Mouse (Mus musculus) embryo, embryonic 11 days (tissue): ENCODE measurements at regions not wholly inside any gene's neighbourhood (a gene's known extent, or its start where the extent isn't known, plus 50 kb on each side); places are given as distances from the start of the nearest gene placed in this dataset.
A peak's percentile ranks its signal among the peaks of the same experiment; 100 is the strongest.

Experiments used
- DNase-seq: peaks from one replicate; pipeline ENCODE4 v3.0.0-alpha.2; 2015

DNA sequence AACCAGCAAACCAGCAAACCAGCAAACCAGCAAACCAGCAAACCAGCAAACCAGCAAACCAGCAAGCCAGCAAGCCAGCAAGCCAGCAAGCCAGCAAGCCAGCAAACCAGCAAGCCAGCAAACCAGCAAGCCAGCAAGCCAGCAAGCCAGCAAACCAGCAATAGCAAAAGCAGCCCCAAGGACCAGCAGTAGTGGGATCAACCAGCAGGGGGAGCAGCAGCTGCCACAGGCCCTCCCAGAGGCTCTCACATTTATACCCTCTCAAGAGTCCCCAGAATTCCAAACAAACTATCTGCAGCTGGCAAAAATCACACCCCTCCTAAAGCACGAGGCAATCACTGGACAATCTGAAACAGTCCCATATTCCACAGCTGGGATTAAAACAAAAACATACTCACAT is 341.6 kb upstream of the Hs6st1 start:
- peak; percentile 74 for DNase-seq

DNA sequence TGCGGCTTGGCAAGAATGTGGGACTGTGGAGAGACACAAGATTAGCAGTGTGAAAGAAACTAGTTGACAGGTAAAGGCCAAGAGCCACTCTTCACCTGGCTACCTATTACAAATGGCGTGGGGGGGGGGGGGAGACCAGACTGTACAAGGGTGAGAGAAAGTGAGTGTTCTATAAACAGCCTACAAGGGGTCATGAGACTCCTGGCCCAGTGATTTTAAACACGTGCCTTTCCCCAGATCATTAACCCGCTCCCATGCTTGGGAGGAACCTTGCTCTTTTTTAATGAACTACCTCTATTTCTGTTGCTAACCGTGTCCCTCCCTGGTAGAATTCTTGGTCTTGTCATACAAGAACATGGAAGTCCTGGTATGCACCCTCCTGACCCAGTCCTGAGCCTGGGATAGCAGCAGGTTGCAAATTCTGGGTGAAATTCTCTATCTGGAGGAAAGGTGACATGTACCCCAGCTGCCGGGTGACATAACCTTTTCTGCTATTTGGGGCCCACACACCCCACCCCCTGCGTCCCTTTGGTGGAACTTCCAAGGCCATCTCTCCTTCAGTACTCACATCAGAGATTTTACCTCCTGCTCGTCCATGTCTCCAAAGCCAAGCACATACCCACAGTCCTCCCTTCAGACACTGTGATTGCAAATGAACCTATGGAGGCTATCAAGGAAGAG is 340.8 kb upstream of the Hs6st1 start:
- no peak for DNase-seq

DNA sequence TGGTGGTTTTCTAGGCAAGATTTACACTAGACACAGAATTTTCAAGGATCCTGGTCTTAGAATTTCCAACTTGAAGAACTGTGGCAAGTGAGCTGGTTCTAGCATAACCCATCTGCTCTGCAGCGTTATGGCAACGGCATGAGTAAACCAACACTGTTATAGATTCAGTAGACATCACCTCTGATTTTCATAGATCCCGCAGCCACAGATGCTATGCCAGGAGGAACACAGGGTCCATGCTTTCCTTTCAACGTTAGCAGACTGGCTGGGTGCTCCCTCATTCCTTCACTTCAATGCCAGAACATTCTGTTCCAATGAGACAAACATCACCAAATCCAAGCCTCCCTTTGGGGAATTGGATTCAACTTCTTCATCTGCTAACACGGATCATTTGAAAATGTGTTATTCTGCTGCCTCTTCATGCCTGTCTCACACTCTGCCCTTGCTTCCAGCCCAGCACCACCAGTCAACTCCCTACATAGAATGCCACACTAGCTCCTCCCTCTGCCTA is 338.4 kb upstream of the Hs6st1 start:
- no peak for DNase-seq

DNA sequence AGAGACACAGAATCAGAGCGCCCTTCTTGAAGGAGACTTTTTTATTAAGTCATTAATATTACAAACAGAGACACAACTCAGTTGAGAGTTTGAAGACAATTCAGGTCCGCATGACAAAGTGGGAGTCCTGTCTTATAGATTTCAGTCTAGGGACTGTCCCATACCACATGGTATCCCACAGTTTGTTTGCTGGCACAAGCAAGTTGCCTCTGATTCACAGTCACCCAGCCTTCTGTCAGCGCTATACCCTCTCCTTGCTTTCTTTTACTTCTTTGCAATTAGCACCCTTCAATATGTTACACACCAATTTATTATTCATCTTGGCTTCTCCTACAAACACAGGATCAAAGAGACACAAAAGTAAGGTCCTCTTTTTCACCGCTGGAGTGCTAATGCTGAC is 337.9 kb upstream of the Hs6st1 start:
- DNase-seq, result no peak

DNA sequence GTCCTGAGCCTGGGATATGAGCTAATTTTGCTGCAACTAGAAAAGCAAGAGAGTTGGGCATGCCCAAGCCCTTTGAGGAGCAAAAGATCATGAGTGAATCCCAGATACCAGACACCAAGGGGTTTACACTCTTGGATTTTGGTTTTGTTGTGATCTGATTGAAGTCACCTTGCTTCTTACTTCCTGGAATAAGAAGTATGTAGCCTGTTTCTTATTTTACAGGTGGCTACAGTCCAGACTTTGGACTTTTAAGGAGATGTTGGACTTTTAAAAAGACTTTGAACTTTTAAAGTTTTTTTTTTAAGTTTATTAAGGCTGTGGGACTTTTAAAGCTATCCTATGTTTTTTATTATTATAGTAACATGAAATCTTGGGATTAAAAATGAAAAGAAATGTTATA is 332.0 kb upstream of the Hs6st1 start:
- DNase-seq, result no peak

DNA sequence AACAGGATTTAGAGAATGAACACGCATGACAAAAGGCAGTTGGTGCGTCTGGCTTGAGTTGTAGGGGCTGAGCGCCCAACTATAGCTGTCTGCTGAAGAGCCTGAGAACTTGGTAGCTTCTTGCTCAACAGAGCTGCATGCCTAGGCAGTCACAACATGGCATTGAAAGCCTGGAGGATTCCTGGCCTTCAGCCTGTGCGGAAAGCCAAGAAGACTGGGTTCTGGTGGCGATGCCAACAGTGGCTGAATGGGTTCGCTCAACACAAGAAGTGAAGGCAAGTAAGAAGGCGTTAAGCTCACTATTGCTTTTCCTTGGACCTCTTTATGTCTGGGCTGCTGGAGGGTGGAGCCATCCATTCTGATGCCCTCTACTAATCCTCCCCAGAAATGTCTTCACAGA is 318.6 kb upstream of the Hs6st1 start:
- DNase-seq, result no peak

DNA sequence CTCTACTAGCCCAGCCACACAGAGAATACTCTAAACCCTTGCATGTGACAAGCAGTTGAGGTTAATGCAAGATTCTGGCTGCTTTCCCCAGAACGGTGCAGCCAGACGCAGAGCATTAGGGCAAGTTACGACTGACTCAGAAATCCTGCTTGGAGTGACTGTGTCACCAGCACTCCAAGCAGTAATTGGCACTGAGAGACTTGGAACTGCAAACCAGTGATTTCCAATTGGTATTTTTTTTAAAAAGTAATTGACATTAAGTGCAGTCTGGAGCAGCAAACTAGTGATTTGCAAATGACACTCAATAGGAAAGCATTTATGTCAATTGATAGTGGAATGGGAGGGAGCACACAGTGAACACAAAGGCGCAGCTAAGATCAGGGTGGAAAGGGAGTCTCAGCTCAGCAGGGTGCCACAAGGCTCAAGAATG is 318.1 kb upstream of the Hs6st1 start:
- DNase-seq, result no peak

DNA sequence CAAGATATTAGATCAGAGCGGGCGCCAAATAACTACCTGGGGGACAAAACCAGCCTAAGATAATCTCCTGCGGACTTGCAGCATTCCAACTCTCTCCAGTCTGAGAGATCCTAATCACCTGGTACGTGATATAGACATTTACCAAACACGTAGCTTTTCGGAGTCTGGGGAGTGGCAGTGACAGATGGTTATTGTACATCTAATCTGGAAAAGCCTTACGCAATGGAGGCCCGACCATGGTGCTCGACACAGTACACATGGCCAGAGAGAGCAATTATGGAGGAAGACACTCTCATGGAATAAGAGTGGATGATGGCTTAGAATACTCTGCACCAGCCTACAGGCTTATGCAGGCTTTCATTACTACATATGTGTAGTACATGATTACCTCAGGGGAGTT is 315.6 kb upstream of the Hs6st1 start:
- no peak for DNase-seq

DNA sequence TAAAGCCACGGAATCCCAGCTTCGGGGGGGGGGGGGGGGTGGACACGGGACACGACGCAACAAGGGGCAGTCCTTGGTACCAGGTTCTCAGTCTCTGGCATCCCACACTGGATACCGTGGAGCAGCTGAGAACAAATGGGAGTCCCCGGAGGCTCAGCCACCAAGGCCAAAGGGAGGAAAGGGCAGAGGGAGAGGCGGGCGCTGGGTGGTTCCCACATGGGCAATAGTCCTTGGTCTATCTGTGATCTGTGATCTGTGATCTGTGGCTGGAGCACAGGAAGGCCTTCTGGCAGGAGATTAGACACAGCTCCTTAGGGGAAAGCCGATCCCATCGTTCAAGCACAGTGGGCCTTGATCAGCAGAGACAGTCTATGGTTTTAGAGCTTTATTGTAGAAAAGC is 314.0 kb upstream of the Hs6st1 start:
- DNase-seq, result no peak

DNA sequence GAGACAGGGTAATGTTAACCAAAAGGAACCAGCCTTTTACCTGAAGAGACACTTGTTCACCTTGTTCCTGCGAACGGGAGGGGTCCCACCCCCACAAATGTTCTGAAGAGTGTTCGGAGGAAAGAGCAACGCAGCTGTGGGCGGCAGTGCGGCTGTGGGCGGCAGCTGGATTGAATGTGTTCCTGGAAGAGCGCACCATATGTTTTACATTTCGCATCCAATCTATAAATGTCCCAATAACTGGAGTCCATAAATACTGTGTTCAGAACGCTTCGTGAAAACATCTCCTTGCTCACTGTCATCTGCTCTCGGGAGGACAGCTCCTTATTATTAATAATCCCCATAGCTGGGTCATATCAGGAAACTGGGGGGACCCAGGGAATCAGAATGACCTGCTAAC is 309.2 kb upstream of the Hs6st1 start:
- peak; percentile 22 for DNase-seq

DNA sequence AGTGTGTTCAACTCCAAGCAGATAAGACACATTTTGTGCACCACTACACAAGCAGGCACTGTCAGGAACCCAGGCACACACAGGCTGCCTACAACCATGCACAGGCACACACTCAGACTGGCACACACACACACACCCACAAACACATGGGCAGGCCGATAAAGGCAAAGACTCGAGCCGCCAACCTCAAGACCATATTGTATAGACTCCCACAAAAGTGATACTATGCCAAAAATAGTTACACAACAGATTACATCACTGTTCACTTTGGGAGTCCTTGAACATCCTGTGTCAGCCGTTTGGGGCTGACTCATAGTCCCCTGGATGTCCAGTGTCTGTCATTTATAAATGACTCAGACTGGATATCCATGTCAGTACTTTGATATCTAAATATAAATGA is 308.6 kb upstream of the Hs6st1 start:
- no peak for DNase-seq

DNA sequence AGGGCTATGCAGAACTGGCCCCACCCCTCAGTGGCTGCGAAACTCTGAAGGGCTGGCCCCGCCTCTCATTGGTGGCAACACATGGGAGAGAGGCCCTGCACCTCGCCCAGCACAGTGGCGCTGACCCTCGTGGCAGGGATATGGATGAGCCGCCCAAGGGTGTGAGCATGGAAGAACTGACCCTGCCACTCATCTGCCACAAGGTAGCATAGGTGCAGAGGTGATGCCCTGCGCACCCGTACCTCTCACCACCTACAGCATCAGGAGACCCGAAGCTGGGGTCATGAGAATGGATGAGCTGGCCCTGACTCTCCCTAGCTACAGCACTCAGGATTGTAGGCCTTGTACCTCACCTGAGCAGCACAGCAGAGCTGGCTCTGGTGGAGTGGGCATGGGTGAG is 305.1 kb upstream of the Hs6st1 start:
- no peak for DNase-seq

DNA sequence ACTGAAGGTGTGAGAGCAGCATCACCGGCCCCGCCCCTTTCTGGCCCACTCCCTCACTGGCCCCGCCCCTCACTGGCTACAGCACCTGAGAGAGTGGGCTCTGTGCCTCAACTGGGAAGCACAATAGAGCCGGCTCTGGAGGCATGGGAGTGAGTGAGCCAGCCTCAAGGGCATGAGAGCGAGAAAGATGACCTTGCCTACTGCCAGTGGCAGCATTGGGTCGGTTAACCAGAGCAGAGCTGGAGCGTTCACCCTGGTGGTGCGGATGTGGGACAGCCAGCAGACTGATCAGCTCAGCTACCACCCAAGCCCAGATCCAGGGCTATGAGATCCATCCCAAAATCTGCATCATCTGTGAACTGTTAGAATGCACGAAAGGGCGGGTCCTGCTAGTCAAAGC is 304.7 kb upstream of the Hs6st1 start:
- no peak for DNase-seq

DNA sequence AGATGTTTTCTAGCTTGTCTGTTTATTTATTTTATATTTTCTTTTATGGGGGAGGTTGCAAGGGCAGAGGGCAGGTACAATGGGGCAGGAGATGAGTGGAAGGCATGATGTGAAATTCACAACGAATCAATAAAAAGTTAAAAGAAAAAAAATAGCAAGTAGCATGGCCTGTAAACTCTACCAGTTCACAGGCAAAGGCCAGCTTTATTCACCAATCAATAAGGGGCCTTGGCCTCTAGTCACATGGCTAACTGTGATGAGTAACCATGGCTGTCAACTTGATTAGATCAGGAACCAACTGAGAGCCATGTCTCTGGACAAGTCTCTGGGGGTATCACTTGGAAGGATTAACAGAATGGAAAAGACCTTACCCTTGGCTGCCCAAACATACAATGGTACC is 304.1 kb upstream of the Hs6st1 start:
- no peak for DNase-seq

DNA sequence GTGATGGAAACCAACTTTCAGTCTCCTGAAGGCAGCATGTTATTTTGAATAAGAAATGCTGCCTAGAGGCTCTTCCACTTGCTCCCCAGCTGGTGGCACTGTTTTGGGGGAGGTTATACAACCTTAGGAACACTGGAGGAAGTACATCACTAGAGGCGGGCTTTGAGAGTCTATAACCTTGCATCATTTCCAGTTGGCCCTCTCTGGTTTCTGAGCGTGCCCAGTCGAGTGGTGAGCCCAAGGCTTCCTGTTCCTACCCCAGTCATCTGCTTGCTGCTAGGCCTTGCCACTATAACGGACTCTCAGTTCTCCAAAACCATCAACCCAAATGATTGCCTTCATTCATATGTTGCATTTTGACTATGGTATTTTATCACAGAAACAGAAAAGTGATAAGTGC is 302.5 kb upstream of the Hs6st1 start:
- no peak for DNase-seq

DNA sequence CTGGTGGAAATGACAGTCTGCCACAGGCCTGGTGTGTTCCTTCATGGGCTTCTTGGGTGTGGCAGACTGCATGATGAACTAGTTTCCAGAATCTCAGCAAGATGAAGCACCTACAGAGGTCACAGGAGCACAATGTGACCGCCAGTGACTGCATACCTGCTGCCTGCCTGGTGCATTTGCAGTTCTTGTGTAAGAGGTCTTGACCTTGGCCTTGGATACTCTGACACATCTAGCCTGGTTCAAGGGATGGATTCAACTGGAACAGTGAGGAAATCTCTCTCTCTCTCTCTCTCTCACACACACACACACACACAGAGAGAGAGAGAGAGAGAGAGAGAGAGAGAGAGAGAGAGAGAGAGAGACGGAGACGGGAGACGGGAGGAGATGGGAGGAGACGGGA is 301.9 kb upstream of the Hs6st1 start:
- no peak for DNase-seq

DNA sequence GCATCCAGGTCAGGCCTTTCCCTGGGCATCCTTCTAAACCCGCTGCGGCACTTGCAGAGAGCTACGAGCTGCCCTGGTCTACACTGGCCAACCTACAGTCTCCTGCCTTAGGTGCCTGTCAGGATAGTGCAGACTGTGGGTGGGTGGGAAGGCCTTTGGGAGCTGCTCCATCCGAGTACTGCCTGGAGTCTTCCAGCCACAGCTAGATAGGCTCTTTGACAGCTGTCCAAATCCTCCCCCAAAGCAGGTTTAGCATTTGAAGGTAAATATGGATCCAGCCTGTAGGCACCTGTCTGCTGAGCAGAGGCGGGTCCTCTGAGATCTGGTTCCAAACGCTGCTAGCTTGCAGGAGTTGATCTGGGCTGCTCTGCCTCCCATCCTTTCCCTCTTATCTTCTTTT is 295.6 kb upstream of the Hs6st1 start:
- DNase-seq, result no peak

DNA sequence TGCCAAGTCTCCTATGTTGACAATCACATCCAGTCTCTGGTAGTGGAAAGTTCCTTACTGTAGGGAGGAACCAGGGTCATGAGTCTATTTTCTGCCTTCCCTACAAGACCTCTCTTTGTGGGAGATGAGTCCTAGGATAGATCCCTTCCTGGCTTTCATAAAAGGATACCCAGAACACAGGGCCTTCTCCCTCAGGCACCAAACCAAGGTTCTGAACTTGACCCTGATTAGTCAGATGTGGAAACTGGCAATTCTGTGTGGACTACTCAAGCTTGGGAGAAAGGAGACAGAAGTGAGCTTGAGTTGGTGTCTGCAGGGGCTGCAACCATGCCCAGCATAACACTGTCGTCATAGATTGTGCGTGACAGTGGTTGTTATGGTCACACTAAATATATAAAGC is 293.6 kb upstream of the Hs6st1 start:
- DNase-seq, result no peak

DNA sequence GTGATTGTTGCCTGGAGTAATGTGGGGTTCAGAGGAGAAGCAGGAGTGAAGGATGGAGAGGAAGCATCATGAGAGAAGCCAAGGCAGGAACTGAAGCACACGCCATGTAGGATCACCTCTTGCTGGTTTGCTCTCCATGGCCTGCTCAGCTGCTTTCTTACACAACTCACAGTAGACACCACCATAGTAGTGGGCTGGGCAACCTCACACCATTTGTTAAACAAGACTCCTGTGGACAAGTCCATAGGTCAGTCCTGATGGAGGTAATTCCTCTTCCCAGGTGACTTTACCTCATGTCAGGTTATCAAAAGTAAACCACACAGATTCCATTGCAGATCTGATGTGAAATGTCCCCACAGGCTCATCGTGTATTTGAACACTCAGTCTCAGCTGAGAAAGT is 285.5 kb upstream of the Hs6st1 start:
- DNase-seq, result no peak

DNA sequence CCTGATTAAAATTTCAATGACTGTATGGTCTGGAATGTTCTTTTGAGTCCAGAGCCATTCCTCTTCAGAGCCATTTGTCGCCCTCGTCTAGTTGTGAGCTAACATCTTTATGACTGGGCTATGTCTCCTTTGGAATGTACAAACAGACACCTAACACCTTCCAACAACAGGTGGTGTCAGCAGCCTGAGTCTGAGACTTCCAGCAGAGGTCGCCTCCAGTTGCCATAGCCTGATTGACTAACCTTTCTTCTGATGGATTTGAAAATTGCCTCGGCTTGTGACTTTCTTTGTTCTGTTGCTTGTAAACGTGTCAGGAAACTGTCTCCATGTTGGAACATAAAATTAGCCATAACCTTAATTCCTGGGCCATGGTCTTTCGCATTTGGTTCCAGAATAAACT is 284.8 kb upstream of the Hs6st1 start:
- DNase-seq, result no peak

DNA sequence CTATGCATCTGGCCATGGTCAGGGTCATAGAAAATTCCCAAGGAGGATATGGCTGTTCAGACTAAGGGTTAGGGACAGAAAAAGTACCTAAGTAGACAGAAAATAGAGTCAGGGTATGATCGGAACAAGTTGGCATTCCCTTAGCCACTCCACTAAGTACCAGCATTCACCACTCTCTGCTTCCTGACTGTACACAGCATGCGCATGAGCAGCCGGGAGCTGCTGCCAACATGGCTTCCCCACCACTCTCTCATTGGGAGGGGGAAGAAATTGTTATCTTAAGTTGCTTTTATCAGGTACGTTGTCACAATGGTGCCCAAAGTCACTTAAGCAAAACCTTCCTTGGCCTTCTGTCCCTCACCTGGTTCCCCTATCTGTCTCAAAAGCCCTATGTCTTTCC is 282.0 kb upstream of the Hs6st1 start:
- DNase-seq, result no peak

DNA sequence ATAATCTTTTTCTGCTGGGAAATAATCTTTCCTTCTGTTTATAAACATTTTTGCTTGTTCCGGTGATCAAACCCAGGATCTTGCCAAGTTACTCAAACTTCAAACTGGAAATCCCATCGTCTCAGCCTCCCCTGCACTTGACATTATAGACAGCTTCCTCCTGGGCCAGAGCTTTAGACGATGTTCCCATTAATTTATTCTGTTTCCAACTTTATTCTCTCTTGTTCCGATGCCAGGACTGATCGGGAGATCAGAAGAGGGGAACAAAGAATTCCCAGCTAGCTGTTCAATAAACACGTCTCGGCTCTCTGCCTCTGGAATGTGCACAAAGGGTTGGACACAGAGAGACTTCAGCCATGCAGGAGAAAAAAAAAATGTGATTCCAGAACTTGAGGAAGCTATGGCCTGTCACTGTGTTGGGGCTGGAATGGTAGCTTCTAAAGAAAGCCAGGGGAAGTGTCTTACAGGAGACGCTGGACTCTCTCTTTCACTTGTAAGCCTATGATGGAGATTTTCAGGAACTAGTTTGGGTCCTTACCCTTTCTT is 281.5 kb upstream of the Hs6st1 start:
- DNase-seq, result no peak

DNA sequence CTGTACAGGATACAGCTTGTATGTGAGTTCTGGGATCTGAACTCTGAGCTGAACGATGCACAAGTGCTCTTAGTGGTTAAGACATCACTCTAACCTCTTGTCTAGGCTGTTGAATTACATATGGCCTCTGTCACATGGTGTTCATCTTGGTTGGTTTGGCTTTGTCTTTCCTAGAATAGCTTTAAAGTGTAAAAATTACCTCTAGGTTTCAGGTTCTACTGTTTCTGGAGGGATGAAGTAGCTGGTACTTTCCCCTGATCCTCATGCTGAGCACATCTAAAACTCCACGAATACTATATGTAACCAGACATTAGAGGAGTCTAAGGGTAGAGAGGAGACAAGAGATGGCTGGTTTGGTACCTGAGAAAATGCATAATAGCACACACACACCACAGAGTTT is 271.1 kb upstream of the Hs6st1 start:
- no peak for DNase-seq

DNA sequence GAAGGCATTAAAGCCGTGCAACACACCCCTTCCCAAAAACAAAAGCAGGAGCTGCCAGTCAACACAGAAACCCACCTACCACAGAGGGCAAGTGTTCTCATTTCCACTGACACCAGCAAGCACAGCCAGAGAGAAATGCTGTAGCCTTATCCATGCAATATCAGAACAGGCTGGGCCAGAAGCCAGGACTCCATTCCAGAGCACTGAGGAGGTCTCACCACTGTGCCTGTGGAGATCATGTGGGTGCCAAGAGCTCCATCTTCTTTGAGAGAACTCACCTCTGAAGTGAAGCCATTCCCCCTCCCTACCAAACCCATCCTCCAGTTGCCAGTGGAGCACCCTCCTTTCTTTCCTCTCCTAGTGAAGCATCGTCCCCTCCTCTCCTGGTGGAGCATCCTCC is 270.7 kb upstream of the Hs6st1 start:
- no peak for DNase-seq

DNA sequence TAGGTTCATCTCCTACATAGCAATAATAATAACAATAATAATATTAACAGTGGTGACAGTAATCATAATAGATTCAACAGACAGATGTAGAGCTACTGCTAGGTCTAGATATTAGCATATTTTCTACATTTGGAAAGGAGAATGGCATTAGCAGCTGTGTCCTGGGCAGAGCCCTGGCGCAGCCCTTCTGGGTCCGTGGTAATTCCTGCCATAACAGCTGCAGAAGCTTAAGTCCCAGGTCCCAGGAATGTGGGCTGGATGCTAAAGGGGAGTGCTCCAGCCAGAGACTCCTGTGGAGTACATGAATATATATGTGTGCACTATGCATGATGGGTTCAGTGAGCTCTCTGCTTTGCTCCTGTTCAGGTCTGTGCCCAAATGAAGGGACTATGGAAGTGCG is 262.7 kb upstream of the Hs6st1 start:
- DNase-seq, result no peak
